Mouse (Mus musculus) forebrain, embryonic 15.5 days (tissue): ENCODE measurements around the gene Larp1. TPM values are rescaled to one million over a fixed set of nuclear protein-coding genes. Genes with fewer than 3 reads are reported as not detected.

Experiments used
- ATAC-seq: fragments of 200-750 bp; cut with Nextera tagmentation; replicated peaks from 2 replicates; pipeline ENCODE4 v1.8.0; 2017; ENCODE audit warnings: mild to moderate bottlenecking, moderate TSS enrichment, moderate library complexity
- H3K27ac ChIP-seq: fragments of 300-500 bp; sonication (generic); replicated peaks from 2 replicates; pipeline ENCODE4 v1.5.1; 2015; ENCODE audit warnings: mild to moderate bottlenecking, inconsistent platforms
- H3K27me3 ChIP-seq: fragments of 300-500 bp; sonication (generic); 2 replicates; pipeline ENCODE4 v1.6.1; 2015; ENCODE audit warnings: inconsistent platforms
- H3K36me3 ChIP-seq: fragments of 300-500 bp; sonication (generic); 2 replicates; pipeline ENCODE4 v1.6.1; 2015; ENCODE audit warnings: mild to moderate bottlenecking, inconsistent platforms
- H3K4me1 ChIP-seq: fragments of 300-500 bp; sonication (generic); 2 replicates; pipeline ENCODE4 v1.6.1; 2015; ENCODE audit warnings: inconsistent platforms
- H3K4me2 ChIP-seq: fragments of 300-500 bp; sonication (generic); replicated peaks from 2 replicates; pipeline ENCODE4 v1.6.1; 2015; ENCODE audit warnings: mild to moderate bottlenecking, inconsistent platforms
- H3K4me3 ChIP-seq: fragments of 300-500 bp; sonication (generic); 2 replicates; pipeline ENCODE4 v1.5.1; 2015; ENCODE audit warnings: mild to moderate bottlenecking, inconsistent platforms
- H3K9ac ChIP-seq: fragments of 300-500 bp; sonication (generic); replicated peaks from 2 replicates; pipeline ENCODE4 v1.6.1; 2015; ENCODE audit warnings: mild to moderate bottlenecking, inconsistent platforms
- H3K9me3 ChIP-seq: fragments of 300-500 bp; sonication (generic); 2 replicates; pipeline ENCODE4 v1.6.1; 2016; ENCODE audit warnings: inconsistent platforms
- WGBS: fragments of 180-500 bp; shearing (Covaris S2); methylation state at CpG from one replicate; pipeline ENCODE4 v1.1.7; 2015; ENCODE audit warnings: mixed read lengths; 5-methylcytosine and 5-hydroxymethylcytosine counted together
- polyA plus RNA-seq: library from polyadenylated mRNA; unstranded; fragments of >200 nt; fragmentation: Nextera tagmentation; extraction: Ambion mirVana; gene quantifications from 2 replicates; pipeline ENCODE4 v1.2.1, GENCODE M21; 2015

Larp1 gene
- polyA plus RNA-seq, 1 experiment from 2014 or later = 18.7 TPM

DNA sequence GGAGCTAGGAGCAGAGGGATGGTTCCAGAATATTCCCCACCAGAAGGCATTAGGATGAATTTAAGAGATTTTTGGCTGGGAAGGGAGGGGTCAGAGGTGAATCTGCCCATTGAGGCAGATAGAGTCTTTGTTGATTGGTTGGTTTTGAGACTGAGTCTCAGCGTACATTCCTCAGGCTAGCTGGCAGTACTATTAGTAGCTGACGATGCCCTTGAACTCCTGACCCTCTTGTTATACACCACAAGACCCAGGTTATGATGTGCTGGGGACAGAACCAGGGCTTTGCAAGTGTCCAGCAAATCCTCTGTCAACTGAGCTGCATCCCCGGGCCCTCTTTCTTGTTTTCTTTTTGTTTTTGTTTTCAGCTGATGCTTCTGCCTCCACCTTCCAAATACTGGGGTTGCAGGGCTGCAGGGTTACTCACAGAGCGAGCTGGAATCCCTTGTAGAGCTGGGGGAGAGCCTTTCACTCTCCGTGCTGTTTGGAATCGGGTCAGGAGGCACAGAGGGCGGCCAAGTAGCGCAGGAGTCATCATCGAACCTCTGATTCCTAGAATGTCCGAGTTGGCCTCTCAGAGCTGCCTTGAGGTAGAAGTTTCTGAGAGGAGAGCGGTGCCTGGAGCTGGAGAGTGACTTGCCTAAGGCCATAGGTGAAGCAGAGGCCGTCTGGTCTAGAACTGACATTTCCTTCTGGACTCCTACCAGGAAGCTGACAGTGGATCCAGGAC, 27.6 kb upstream of the Larp1 start:
- WGBS = 86% methylated on average over 12 of the region's 12 CpGs
- Histone ChIP-seq H3K27ac (no peak overlapping the region), H3K4me1 (no peaks in the 10 kb centered on the region), H3K27me3 (no peaks in the 10 kb centered on the region), H3K9ac (no peak overlapping the region), H3K4me3 (no peak overlapping the region), H3K36me3 (no peaks in the 10 kb centered on the region), H3K9me3 (no peaks in the 10 kb centered on the region), H3K4me2 (no peak overlapping the region)
- no peak for ATAC-seq

GRCm38 (mm10) chr11:57983480-57984342, 25.2 kb upstream of the Larp1 start:
- Histone ChIP-seq H3K9me3 (no peaks in the 10 kb centered on the region), H3K27ac (no peak overlapping the region), H3K4me2 (no peak overlapping the region), H3K4me1 (no peaks in the 10 kb centered on the region), H3K9ac (no peak overlapping the region), H3K4me3 (no peak overlapping the region), H3K27me3 (no peaks in the 10 kb centered on the region), H3K36me3 (no peaks in the 10 kb centered on the region)
- ATAC-seq = no peak
- WGBS = 48% methylated on average over 16 of the region's 16 CpGs

DNA sequence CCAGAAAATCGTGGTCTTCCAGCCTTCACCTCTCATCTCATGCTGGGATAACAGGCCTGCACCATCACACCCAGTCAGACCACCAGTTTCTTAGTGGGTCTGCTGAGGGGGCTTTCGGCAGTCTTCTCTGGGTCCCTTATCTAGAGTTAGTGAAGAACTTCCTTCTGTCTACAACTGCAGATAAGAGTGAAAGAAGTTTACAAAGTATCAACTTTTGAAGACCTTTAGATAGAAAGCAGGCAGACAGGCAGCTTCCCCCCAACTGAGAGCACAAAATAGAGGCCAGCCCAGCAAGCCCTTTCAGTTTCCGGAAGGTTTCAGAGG, 24.6 kb upstream of the Larp1 start:
- ATAC-seq = no peak
- Histone ChIP-seq H3K9ac (no peak overlapping the region), H3K4me1 (no peaks in the 10 kb centered on the region), H3K27ac (no peak overlapping the region), H3K36me3 (no peaks in the 10 kb centered on the region), H3K4me3 (no peak overlapping the region), H3K9me3 (no peaks in the 10 kb centered on the region), H3K27me3 (no peaks in the 10 kb centered on the region), H3K4me2 (no peak overlapping the region)
- 51% methylated on average over 3 of the region's 3 CpGs for WGBS

GRCm38 (mm10) chr11:57985485-57985884, 23.4 kb upstream of the Larp1 start:
- 93% methylated on average over 2 of the region's 3 CpGs for WGBS
- ATAC-seq = no peak
- no peaks in the 10 kb centered on the region for H3K9me3 ChIP-seq
- no peaks in the 10 kb centered on the region for H3K4me1 ChIP-seq
- H3K27me3 ChIP-seq = no peaks in the 10 kb centered on the region
- H3K36me3 ChIP-seq = no peaks in the 10 kb centered on the region
- no peak overlapping the region for H3K4me2 ChIP-seq
- no peak overlapping the region for H3K9ac ChIP-seq
- H3K27ac ChIP-seq = no peak overlapping the region
- H3K4me3 ChIP-seq = no peak overlapping the region

GRCm38 (mm10) chr11:57986053-57986452, 22.8 kb upstream of the Larp1 start:
- no peak overlapping the region for H3K4me2 ChIP-seq
- H3K9ac ChIP-seq = no peak overlapping the region
- H3K9me3 ChIP-seq = no peaks in the 10 kb centered on the region
- WGBS = 89% methylated on average over 6 of the region's 6 CpGs
- H3K4me3 ChIP-seq = no peak overlapping the region
- H3K27ac ChIP-seq = no peak overlapping the region
- ATAC-seq = no peak
- H3K4me1 ChIP-seq = no peaks in the 10 kb centered on the region
- no peaks in the 10 kb centered on the region for H3K27me3 ChIP-seq
- no peaks in the 10 kb centered on the region for H3K36me3 ChIP-seq

DNA sequence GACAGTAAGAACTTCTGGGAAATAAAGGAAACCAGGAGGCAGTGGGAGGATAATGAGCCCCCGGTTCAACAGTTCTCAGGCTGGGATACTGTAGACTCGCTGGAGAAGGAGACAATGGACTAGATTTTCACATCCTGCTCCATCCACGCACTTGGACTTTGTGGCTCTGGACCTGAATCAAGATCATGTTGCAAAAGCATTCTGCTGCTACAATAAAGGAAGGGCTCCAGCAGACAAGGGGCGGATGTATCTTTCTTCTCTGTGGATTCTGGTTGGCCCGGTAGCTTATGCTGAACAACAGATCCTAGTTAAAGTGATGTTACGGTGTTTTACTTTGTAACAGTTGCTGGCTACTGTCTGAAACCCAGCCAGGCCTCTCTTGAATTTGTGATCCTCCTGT, 22.4 kb upstream of the Larp1 start:
- no peak overlapping the region for H3K4me3 ChIP-seq
- H3K27ac ChIP-seq = no peak overlapping the region
- 89% methylated on average over 6 of the region's 6 CpGs for WGBS
- H3K9ac ChIP-seq = no peak overlapping the region
- H3K36me3 ChIP-seq = no peaks in the 10 kb centered on the region
- no peaks in the 10 kb centered on the region for H3K27me3 ChIP-seq
- no peaks in the 10 kb centered on the region for H3K9me3 ChIP-seq
- no peaks in the 10 kb centered on the region for H3K4me1 ChIP-seq
- H3K4me2 ChIP-seq = no peak overlapping the region
- no peak for ATAC-seq

DNA sequence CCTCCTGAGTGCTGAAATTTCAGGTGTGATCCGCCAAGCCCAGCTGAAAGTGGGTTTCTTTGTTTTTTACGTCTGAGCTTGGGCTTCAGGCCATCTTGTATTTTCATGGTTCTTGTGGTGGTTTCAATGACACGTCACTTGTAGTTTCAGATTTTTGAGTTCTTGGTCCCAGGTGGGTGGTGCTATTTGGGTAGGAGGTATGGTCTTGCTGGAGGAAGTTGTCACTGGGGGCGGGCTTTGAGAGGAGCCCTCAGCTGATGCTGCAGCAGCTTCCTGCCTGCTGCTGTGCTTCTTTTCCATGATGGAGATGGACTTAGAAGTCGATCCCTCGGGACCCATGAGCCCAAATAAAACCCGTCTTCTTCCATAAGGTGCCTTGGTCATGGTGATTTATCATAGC, 22.0 kb upstream of the Larp1 start:
- no peak for ATAC-seq
- no peaks in the 10 kb centered on the region for H3K9me3 ChIP-seq
- no peak overlapping the region for H3K4me2 ChIP-seq
- no peak overlapping the region for H3K27ac ChIP-seq
- no peak overlapping the region for H3K9ac ChIP-seq
- no peak overlapping the region for H3K4me3 ChIP-seq
- no peaks in the 10 kb centered on the region for H3K27me3 ChIP-seq
- H3K36me3 ChIP-seq = no peaks in the 10 kb centered on the region
- H3K4me1 ChIP-seq = no peaks in the 10 kb centered on the region
- 93% methylated on average over 7 of the region's 7 CpGs for WGBS

DNA sequence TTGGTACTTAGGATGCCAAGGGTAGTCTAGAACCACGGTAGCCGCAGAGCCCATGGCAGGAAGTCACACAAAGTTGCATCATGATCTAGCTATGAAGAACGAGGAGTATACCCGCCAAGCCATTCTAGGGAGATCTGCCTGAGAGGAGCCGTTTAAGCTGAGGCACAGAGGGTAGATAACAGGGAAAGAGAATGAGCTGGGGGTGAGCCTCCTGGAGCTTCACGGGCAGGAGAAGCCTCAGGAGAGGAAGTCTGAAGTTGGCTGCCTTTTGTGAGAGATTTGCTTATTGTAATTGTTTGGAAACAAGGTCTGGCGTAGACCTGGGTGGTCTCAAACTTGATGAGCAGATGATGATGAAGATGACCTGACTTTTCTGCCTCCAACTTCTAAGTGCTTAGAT, 10.7 kb upstream of the Larp1 start:
- Histone ChIP-seq H3K27ac (no peak overlapping the region), H3K9ac (no peak overlapping the region), H3K27me3 (no peaks in the 10 kb centered on the region), H3K4me1 (no peaks in the 10 kb centered on the region), H3K4me2 (no peak overlapping the region), H3K4me3 (no peak overlapping the region), H3K9me3 (no peaks in the 10 kb centered on the region), H3K36me3 (no peaks in the 10 kb centered on the region)
- 85% methylated on average over 7 of the region's 7 CpGs for WGBS
- no peak for ATAC-seq

DNA sequence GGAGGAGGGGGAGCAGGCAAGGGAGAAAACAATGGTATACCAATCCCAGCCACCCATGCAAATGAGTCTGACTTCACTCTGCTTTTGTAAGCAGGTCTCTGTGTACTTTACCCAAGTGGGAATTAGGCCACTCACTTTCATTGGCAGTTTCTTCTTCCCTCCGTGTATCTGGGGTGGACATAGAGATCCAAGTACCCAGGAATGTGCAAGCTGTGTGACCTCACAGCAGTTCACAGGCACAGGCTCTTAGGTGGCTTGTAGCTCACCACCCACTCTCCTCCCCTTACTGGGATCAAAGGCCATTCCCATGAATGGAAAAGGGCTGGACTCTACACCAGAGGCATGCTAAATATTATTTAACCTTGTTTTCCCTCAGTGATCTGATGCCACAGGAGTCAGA, 10.0 kb upstream of the Larp1 start:
- Histone ChIP-seq H3K27ac (no peak overlapping the region), H3K4me2 (no peak overlapping the region), H3K4me1 (no peaks in the 10 kb centered on the region), H3K9me3 (no peaks in the 10 kb centered on the region), H3K4me3 (no peak overlapping the region), H3K9ac (no peak overlapping the region), H3K27me3 (no peaks in the 10 kb centered on the region), H3K36me3 (no peaks in the 10 kb centered on the region)
- ATAC-seq = no peak
- WGBS = 0% methylated on average over 1 of the region's 1 CpGs

- 86% methylated on average over 8 of the region's 8 CpGs for WGBS
- no peaks in the 10 kb centered on the region for H3K36me3 ChIP-seq
- H3K27ac ChIP-seq = no peak overlapping the region
- H3K4me3 ChIP-seq = no peak overlapping the region
- no peak for ATAC-seq
- H3K27me3 ChIP-seq = no peaks in the 10 kb centered on the region
- no peaks in the 10 kb centered on the region for H3K9me3 ChIP-seq
- no peak overlapping the region for H3K9ac ChIP-seq
- H3K4me1 ChIP-seq = peaks cover 4% of the 10 kb centered on the region
- H3K4me2 ChIP-seq = no peak overlapping the region
Observed at GRCm38 (mm10) chr11:58003126-58003525, 5.7 kb upstream of the Larp1 start.

- Histone ChIP-seq H3K36me3 (no peaks in the 10 kb centered on the region), H3K9me3 (no peaks in the 10 kb centered on the region), H3K4me2 (no peak overlapping the region), H3K4me3 (no peak overlapping the region), H3K27ac (no peak overlapping the region), H3K4me1 (peaks cover 7% of the 10 kb centered on the region), H3K27me3 (no peaks in the 10 kb centered on the region), H3K9ac (no peak overlapping the region)
- 72% methylated on average over 6 of the region's 6 CpGs for WGBS
- ATAC-seq = no peak
Observed at GRCm38 (mm10) chr11:58003734-58004133, 5.1 kb upstream of the Larp1 start.

DNA sequence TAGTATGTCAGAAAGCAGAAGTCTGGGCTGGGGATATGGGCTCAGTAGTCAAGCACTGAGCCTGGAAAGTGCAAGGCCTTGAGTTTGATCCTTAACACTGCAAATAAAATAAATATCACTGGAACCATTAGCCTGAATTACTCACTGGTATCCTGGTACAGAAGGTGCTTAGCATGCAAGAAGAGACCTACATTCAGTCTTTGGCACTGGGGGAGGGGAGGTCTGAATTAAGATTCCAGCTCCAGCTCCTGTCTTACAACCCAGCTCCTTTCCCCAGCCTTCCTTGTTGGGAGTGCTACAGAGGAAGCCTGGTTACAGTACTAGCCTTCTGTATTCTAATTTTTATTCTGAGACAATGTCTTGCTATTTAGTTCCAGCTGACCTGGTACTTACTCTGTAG, 3.8 kb upstream of the Larp1 start:
- no peak overlapping the region for H3K4me2 ChIP-seq
- H3K27me3 ChIP-seq = no peaks in the 10 kb centered on the region
- no peak for ATAC-seq
- no peak overlapping the region for H3K9ac ChIP-seq
- H3K27ac ChIP-seq = no peak overlapping the region
- no peaks in the 10 kb centered on the region for H3K9me3 ChIP-seq
- no peak overlapping the region for H3K4me3 ChIP-seq
- H3K4me1 ChIP-seq = peaks cover 8% of the 10 kb centered on the region
- H3K36me3 ChIP-seq = no peaks in the 10 kb centered on the region

DNA sequence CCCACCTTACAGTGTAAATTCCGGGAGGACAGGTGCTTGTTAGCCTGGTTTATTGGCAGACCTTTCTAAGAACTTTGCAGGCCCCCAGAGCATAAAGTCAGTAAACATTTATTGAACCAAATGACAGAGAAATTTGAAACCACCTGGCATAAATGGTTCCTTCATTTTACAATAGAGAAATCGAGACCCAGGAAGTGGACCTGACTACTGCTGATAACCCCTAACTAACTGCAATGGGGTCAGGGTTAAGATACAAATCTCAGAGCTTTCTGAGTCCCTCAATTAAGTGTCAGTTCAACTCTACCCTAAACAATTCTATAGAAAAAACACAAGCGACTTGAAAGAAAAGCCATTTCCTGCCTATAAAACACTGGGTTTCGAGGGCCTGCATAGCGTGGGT, 851 bp upstream of the Larp1 start:
- no peaks in the 10 kb centered on the region for H3K36me3 ChIP-seq
- peak overlapping the region; percentile 64 for H3K9ac ChIP-seq
- 13% methylated on average over 5 of the region's 5 CpGs for WGBS
- H3K9me3 ChIP-seq = no peaks in the 10 kb centered on the region
- ATAC-seq = no peak
- H3K4me3 ChIP-seq = peak overlapping the region; percentile 94
- peak overlapping the region; percentile 63 for H3K27ac ChIP-seq
- H3K4me1 ChIP-seq = peaks cover 28% of the 10 kb centered on the region
- no peaks in the 10 kb centered on the region for H3K27me3 ChIP-seq
- peak overlapping the region; percentile 74 for H3K4me2 ChIP-seq
